Mouse (Mus musculus): ENCODE results near the gene Htatip2.

- TF ChIP-seq POLR2A (IDR thresholded peaks at IDR 0.05; ENCODE audit: insufficient read length, low read depth) (no peak), USF1 (IDR thresholded peaks at IDR 0.05; ENCODE audit: low read depth) (no peak), TCF12 (IDR thresholded peaks at IDR 0.05; ENCODE audit: insufficient read depth, poor library complexity, severe bottlenecking) (no peak), TCF3 (IDR thresholded peaks at IDR 0.05; ENCODE audit: insufficient read length, low read depth) (no peak)
Measured at GRCm38 (mm10) chr7:49751148-49751547, 7.8 kb upstream of the Htatip2 start.

All from myocyte (in vitro differentiated cells).